Mouse (Mus musculus) neural tube, embryonic 12.5 days (tissue): Measurements from ENCODE around the gene N4bp1. TPM values are rescaled to one million over a fixed set of nuclear protein-coding genes. Genes with fewer than 3 reads are reported as not detected.

ENCODE experiments used
- ATAC-seq: fragments of 200-750 bp; cut with Nextera tagmentation; 2 replicates; pipeline ENCODE4 v1.8.0; 2017; ENCODE audit warnings: low read depth, mild to moderate bottlenecking, moderate TSS enrichment, moderate library complexity; ENCODE audit not compliant: low FRiP score
- H3K27ac ChIP-seq: fragments of 300-500 bp; sonication (generic); 2 replicates; pipeline ENCODE4 v1.5.1; 2016
- H3K27me3 ChIP-seq: fragments of 300-500 bp; sonication (generic); replicated peaks from 2 replicates; pipeline ENCODE4 v1.6.1; 2016; ENCODE audit warnings: mild to moderate bottlenecking
- H3K36me3 ChIP-seq: fragments of 300-500 bp; sonication (generic); 2 replicates; pipeline ENCODE4 v1.6.1; 2016; ENCODE audit warnings: mild to moderate bottlenecking
- H3K4me1 ChIP-seq: fragments of 300-500 bp; sonication (generic); 2 replicates; pipeline ENCODE4 v1.6.1; 2016
- H3K4me2 ChIP-seq: fragments of 300-500 bp; sonication (generic); replicated peaks from 2 replicates; pipeline ENCODE4 v1.6.1; 2016; ENCODE audit warnings: mild to moderate bottlenecking
- H3K4me3 ChIP-seq: fragments of 300-500 bp; sonication (generic); 2 replicates; pipeline ENCODE4 v1.5.1; 2016
- H3K9ac ChIP-seq: fragments of 300-500 bp; sonication (generic); 2 replicates; pipeline ENCODE4 v1.6.1; 2016; ENCODE audit warnings: mild to moderate bottlenecking
- H3K9me3 ChIP-seq: fragments of 300-500 bp; sonication (generic); 2 replicates; pipeline ENCODE4 v1.6.1; 2016; ENCODE audit warnings: mild to moderate bottlenecking
- whole genome bisulfite sequencing: fragments of 180-500 bp; shearing (Covaris S2); methylation state at CpG from one replicate; pipeline ENCODE4 v1.1.7; 2016; 5-methylcytosine and 5-hydroxymethylcytosine counted together
- polyA plus RNA-seq: library from polyadenylated mRNA; unstranded; fragments of >200 nt; fragmentation: Nextera tagmentation; extraction: Ambion mirVana; gene quantifications from 2 replicates; pipeline ENCODE4 v1.2.1, GENCODE M21; 2016

The N4bp1 gene
- polyA plus RNA-seq, 1 experiment from 2014 or later: 11.0 TPM

- Histone ChIP-seq H3K9ac (no peak overlapping the region), H3K4me1 (no peaks in the 10 kb centered on the region), H3K9me3 (no peaks in the 10 kb centered on the region), H3K36me3 (no peaks in the 10 kb centered on the region), H3K27ac (no peak overlapping the region), H3K27me3 (no peaks in the 10 kb centered on the region), H3K4me3 (no peak overlapping the region), H3K4me2 (no peak overlapping the region)
- 85% methylated on average over 9 of the region's 9 CpGs for WGBS
- ATAC-seq: no peak
These were observed 118.4 kb downstream of the N4bp1 start for GRCm38 (mm10) chr8:86766548-86767211.

GRCm38 (mm10) chr8:86765669-86766068 lies 119.4 kb downstream of the N4bp1 start:
- no peak for ATAC-seq
- Histone ChIP-seq H3K27ac (no peak overlapping the region), H3K4me3 (no peak overlapping the region), H3K9me3 (no peaks in the 10 kb centered on the region), H3K9ac (no peak overlapping the region), H3K4me1 (no peaks in the 10 kb centered on the region), H3K27me3 (no peaks in the 10 kb centered on the region), H3K4me2 (no peak overlapping the region), H3K36me3 (no peaks in the 10 kb centered on the region)
- WGBS: 86% methylated on average over 8 of the region's 8 CpGs

- Histone ChIP-seq H3K4me1 (no peaks in the 10 kb centered on the region), H3K27me3 (no peaks in the 10 kb centered on the region), H3K36me3 (no peaks in the 10 kb centered on the region), H3K4me2 (no peak overlapping the region), H3K9me3 (no peaks in the 10 kb centered on the region), H3K9ac (no peak overlapping the region), H3K4me3 (no peak overlapping the region), H3K27ac (no peak overlapping the region)
- WGBS: 92% methylated on average over 10 of the region's 10 CpGs
- ATAC-seq: no peak
These were observed 119.9 kb downstream of the N4bp1 start for GRCm38 (mm10) chr8:86765155-86765554.

GRCm38 (mm10) chr8:86762806-86763205 lies 122.3 kb downstream of the N4bp1 start:
- H3K9ac ChIP-seq: no peak overlapping the region
- no peak overlapping the region for H3K4me2 ChIP-seq
- H3K9me3 ChIP-seq: no peaks in the 10 kb centered on the region
- ATAC-seq: no peak
- H3K27me3 ChIP-seq: no peaks in the 10 kb centered on the region
- 65% methylated on average over 5 of the region's 5 CpGs for WGBS
- H3K4me1 ChIP-seq: no peaks in the 10 kb centered on the region
- H3K36me3 ChIP-seq: no peaks in the 10 kb centered on the region
- no peak overlapping the region for H3K4me3 ChIP-seq
- no peak overlapping the region for H3K27ac ChIP-seq

- WGBS: 85% methylated on average over 6 of the region's 6 CpGs
- H3K4me3 ChIP-seq: no peak overlapping the region
- H3K4me2 ChIP-seq: no peak overlapping the region
- H3K27ac ChIP-seq: no peak overlapping the region
- H3K9ac ChIP-seq: no peak overlapping the region
- no peaks in the 10 kb centered on the region for H3K36me3 ChIP-seq
- 0 out of 2 replicates have a peak, but pooled peaks cover 3% of the 10 kb centered on the region for H3K27me3 ChIP-seq
- H3K9me3 ChIP-seq: no peaks in the 10 kb centered on the region
- ATAC-seq: no peak
- H3K4me1 ChIP-seq: 0 out of 2 replicates have a peak, but pooled peaks cover 3% of the 10 kb centered on the region
These were observed 124.3 kb downstream of the N4bp1 start for GRCm38 (mm10) chr8:86760746-86761145.

- Histone ChIP-seq H3K9me3 (no peaks in the 10 kb centered on the region), H3K36me3 (no peaks in the 10 kb centered on the region), H3K27me3 (0 out of 2 replicates have a peak, but pooled peaks cover 3% of the 10 kb centered on the region), H3K4me2 (no peak overlapping the region), H3K4me3 (no peak overlapping the region), H3K9ac (no peak overlapping the region), H3K27ac (no peak overlapping the region), H3K4me1 (0 out of 2 replicates have a peak, but pooled peaks cover 3% of the 10 kb centered on the region)
- WGBS: 65% methylated on average over 4 of the region's 4 CpGs
- ATAC-seq: no peak
These were observed 126.0 kb downstream of the N4bp1 start for GRCm38 (mm10) chr8:86759090-86759491.

GRCm38 (mm10) chr8:86758651-86759050 lies 126.4 kb downstream of the N4bp1 start:
- 81% methylated on average over 3 of the region's 3 CpGs for WGBS

More at GRCm38 (mm10) chr8:86758651-86759050, 126.4 kb downstream of the N4bp1 start:
- Histone ChIP-seq H3K27me3 (0 out of 2 replicates have a peak, but pooled peaks cover 3% of the 10 kb centered on the region), H3K4me2 (no peak overlapping the region), H3K4me1 (0 out of 2 replicates have a peak, but pooled peaks cover 3% of the 10 kb centered on the region), H3K4me3 (no peak overlapping the region), H3K9ac (no peak overlapping the region), H3K36me3 (no peaks in the 10 kb centered on the region), H3K27ac (no peak overlapping the region), H3K9me3 (no peaks in the 10 kb centered on the region)
- ATAC-seq: no peak

Other genes starting within 250 kb of the N4bp1 start
- gene Gm10638, start 139.6 kb downstream of the N4bp1 start, polyA plus RNA-seq: 9.2 and 9.8 TPM in 2 replicates
- 89.5 and 94.1 TPM in 2 replicates for gene Siah1a, start 139.3 kb downstream of the N4bp1 start, polyA plus RNA-seq